Mouse (Mus musculus): ENCODE data around the gene Dock9.
A peak's percentile ranks its signal among the peaks of the same experiment; 100 is the strongest.
"Not testable (repeated sequence)": the region's sequence is repeated elsewhere in the genome, so short reads cannot be mapped to it uniquely, and the experiment has no call there.

Gene Dock9

GRCm38 (mm10) chr14:121700013-121700412 is 97.6 kb downstream of the Dock9 start:
- no peak for DNase-seq (ENCODE audit: low spot score in 2 of 2)

- no peak for DNase-seq (ENCODE audit: low spot score in 2 of 2)
Measured at GRCm38 (mm10) chr14:121698620-121698950, 99.1 kb downstream of the Dock9 start.

- peak in 1 of 2 experiments; percentile 62 for DNase-seq (ENCODE audit: low spot score in 2 of 2)
Measured at GRCm38 (mm10) chr14:121697709-121698619, 99.7 kb downstream of the Dock9 start.

GRCm38 (mm10) chr14:121697143-121697680 is 100.4 kb downstream of the Dock9 start:
- DNase-seq (ENCODE audit: low spot score in 2 of 2) = no peak

GRCm38 (mm10) chr14:121696429-121697118 is 101.1 kb downstream of the Dock9 start:
- DNase-seq (ENCODE audit: low spot score in 2 of 2) = no peak

GRCm38 (mm10) chr14:121694706-121695105 is 102.9 kb downstream of the Dock9 start:
- DNase-seq (ENCODE audit: low spot score in 2 of 2) = no peak

GRCm38 (mm10) chr14:121693991-121694594 is 103.5 kb downstream of the Dock9 start:
- no peak for DNase-seq (ENCODE audit: low spot score in 2 of 2)

GRCm38 (mm10) chr14:121689649-121690048 is 108.0 kb downstream of the Dock9 start:
- not testable (repeated sequence) for DNase-seq (ENCODE audit: low spot score in 2 of 2)

- no peak for DNase-seq (ENCODE audit: low spot score in 2 of 2)
Measured at GRCm38 (mm10) chr14:121688175-121688574, 109.5 kb downstream of the Dock9 start.

- no peak for DNase-seq (ENCODE audit: low spot score in 2 of 2)
Measured at GRCm38 (mm10) chr14:121687274-121687673, 110.4 kb downstream of the Dock9 start.

GRCm38 (mm10) chr14:121678913-121679312 is 118.7 kb downstream of the Dock9 start:
- DNase-seq (ENCODE audit: low spot score in 2 of 2) = no peak

GRCm38 (mm10) chr14:121678445-121678844 is 119.2 kb downstream of the Dock9 start:
- no peak for DNase-seq (ENCODE audit: low spot score in 2 of 2)

GRCm38 (mm10) chr14:121676596-121677330 is 120.9 kb downstream of the Dock9 start:
- no peak for DNase-seq (ENCODE audit: low spot score in 2 of 2)

- DNase-seq (ENCODE audit: low spot score in 2 of 2) = peak in 1 of 2 experiments; percentile 65
Measured at GRCm38 (mm10) chr14:121676121-121676591, 121.5 kb downstream of the Dock9 start.

- DNase-seq (ENCODE audit: low spot score in 2 of 2) = no peak
Measured at GRCm38 (mm10) chr14:121675579-121675978, 122.1 kb downstream of the Dock9 start.

- no peak for DNase-seq (ENCODE audit: low spot score in 2 of 2)
Measured at GRCm38 (mm10) chr14:121675146-121675545, 122.5 kb downstream of the Dock9 start.

- no peak for DNase-seq (ENCODE audit: low spot score in 2 of 2)
Measured at GRCm38 (mm10) chr14:121670016-121670415, 127.6 kb downstream of the Dock9 start.

- no peak for DNase-seq (ENCODE audit: low spot score in 2 of 2)
Measured at GRCm38 (mm10) chr14:121666641-121667274, 130.9 kb downstream of the Dock9 start.

- no peak for DNase-seq (ENCODE audit: low spot score in 2 of 2)
Measured at GRCm38 (mm10) chr14:121665693-121666273, 131.9 kb downstream of the Dock9 start.

GRCm38 (mm10) chr14:121663913-121664312 is 133.7 kb downstream of the Dock9 start:
- no peak for DNase-seq (ENCODE audit: low spot score in 2 of 2)

Measured in urinary bladder, postnatal 36 days (tissue).